Mouse (Mus musculus) embryonic facial prominence, embryonic 14.5 days (tissue): ENCODE measurements around the gene Sdk2. TPM values are rescaled to one million over a fixed set of nuclear protein-coding genes. Genes with fewer than 3 reads are reported as not detected.

Experiments used
- ATAC-seq: fragments of 200-750 bp; cut with Nextera tagmentation; 2 replicates; pipeline ENCODE4 v1.8.0; 2017; ENCODE audit warnings: low read depth, moderate number of reproducible peaks, moderate TSS enrichment
- DNase-seq: peaks from one replicate; pipeline ENCODE4 v3.0.0-alpha.2; 2015; ENCODE audit warnings: low spot score
- H3K27ac ChIP-seq: fragments of 300-500 bp; sonication (generic); replicated peaks from 2 replicates; pipeline ENCODE4 v1.5.1; 2014; ENCODE audit warnings: low read depth, mild to moderate bottlenecking, low read length, moderate library complexity
- H3K27me3 ChIP-seq: fragments of 300-500 bp; sonication (generic); replicated peaks from 2 replicates; pipeline ENCODE4 v1.6.1; 2014; ENCODE audit warnings: low read length; ENCODE audit not compliant: control insufficient read depth, insufficient read depth
- H3K36me3 ChIP-seq: fragments of 300-500 bp; sonication (generic); 2 replicates; pipeline ENCODE4 v1.6.1; 2014; ENCODE audit warnings: low read length, mixed read lengths; ENCODE audit not compliant: control insufficient read depth, insufficient read depth
- H3K4me1 ChIP-seq: fragments of 300-500 bp; sonication (generic); 2 replicates; pipeline ENCODE4 v1.6.1; 2014; ENCODE audit warnings: antibody characterized with exemption, low read length; ENCODE audit not compliant: control insufficient read depth, insufficient read depth
- H3K4me2 ChIP-seq: fragments of 300-500 bp; sonication (generic); 2 replicates; pipeline ENCODE4 v1.6.1; 2014; ENCODE audit warnings: low read depth, mild to moderate bottlenecking, low read length, moderate library complexity, mixed read lengths
- H3K4me3 ChIP-seq: fragments of 300-500 bp; sonication (generic); 2 replicates; pipeline ENCODE4 v1.5.1; 2014; ENCODE audit warnings: low read depth, mild to moderate bottlenecking, low read length
- H3K9ac ChIP-seq: fragments of 300-500 bp; sonication (generic); 2 replicates; pipeline ENCODE4 v1.6.1; 2014; ENCODE audit warnings: low read depth, mild to moderate bottlenecking, low read length, moderate library complexity, mixed read lengths
- H3K9me3 ChIP-seq: fragments of 300-500 bp; sonication (generic); 2 replicates; pipeline ENCODE4 v1.6.1; 2016; ENCODE audit warnings: low read length; ENCODE audit not compliant: control insufficient read depth
- WGBS: fragments of 180-500 bp; shearing (Covaris S2); extraction: QIAGEN DNeasy Blood & Tissue Kit; methylation state at CpG from one replicate; pipeline ENCODE4 v1.1.7; 2014; 5-methylcytosine and 5-hydroxymethylcytosine counted together
- polyA plus RNA-seq: library from polyadenylated mRNA; unstranded; fragments of >200 nt; fragmentation: Nextera tagmentation; extraction: Ambion mirVana; gene quantifications from 2 replicates; pipeline ENCODE4 v1.2.1, GENCODE M21; 2014

Gene Sdk2
- polyA plus RNA-seq, 1 experiment from 2014 or later, result 6.3 TPM

DNA sequence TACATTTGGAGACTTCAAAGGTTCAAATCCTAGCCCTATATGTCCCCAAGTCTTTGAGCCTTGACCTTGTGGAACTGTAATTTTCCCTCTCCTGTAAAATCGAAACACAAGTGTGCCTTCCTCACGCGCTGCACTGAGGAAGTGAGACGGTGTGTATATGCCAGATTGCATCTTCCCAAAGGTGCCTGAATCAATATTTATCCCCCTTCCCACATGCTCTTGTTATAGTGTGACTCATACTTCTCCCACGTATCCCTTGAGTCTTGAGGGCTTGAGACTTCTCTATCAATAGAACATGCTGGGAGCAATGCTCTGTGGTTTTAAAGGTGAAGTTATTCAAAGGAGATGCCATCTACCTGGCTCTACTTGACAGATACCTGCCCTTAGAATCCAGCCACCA, 170.8 kb downstream of the Sdk2 start:
- no peaks in the 10 kb centered on the region for H3K27me3 ChIP-seq

GRCm38 (mm10) chr11:113892924-113893323, 173.9 kb downstream of the Sdk2 start:
- H3K4me1 ChIP-seq, result peaks cover 7% of the 10 kb centered on the region; the same call in 1 of the 2 replicates
- H3K4me2 ChIP-seq, result no peak overlapping the region
- no peaks in the 10 kb centered on the region for H3K36me3 ChIP-seq
- peak overlapping the region; percentile 78 for H3K27ac ChIP-seq
- ATAC-seq (peak; percentile 88), DNase-seq (peak; percentile 88)
- no peaks in the 10 kb centered on the region for H3K27me3 ChIP-seq
- H3K9ac ChIP-seq, result no peak overlapping the region
- H3K9me3 ChIP-seq, result no peaks in the 10 kb centered on the region
- no peak overlapping the region for H3K4me3 ChIP-seq
- WGBS, result 58% methylated on average over 6 of the region's 6 CpGs

More for the DNA sequence above, 170.8 kb downstream of the Sdk2 start:
- ATAC-seq (no peak), DNase-seq (no peak)
- H3K4me3 ChIP-seq, result no peak overlapping the region
- no peak overlapping the region for H3K27ac ChIP-seq
- H3K4me2 ChIP-seq, result no peak overlapping the region
- H3K9me3 ChIP-seq, result no peaks in the 10 kb centered on the region
- WGBS, result 91% methylated on average over 5 of the region's 5 CpGs
- H3K9ac ChIP-seq, result no peak overlapping the region
- H3K4me1 ChIP-seq, result peaks cover 7% of the 10 kb centered on the region; the same call in 1 of the 2 replicates
- no peaks in the 10 kb centered on the region for H3K36me3 ChIP-seq

DNA sequence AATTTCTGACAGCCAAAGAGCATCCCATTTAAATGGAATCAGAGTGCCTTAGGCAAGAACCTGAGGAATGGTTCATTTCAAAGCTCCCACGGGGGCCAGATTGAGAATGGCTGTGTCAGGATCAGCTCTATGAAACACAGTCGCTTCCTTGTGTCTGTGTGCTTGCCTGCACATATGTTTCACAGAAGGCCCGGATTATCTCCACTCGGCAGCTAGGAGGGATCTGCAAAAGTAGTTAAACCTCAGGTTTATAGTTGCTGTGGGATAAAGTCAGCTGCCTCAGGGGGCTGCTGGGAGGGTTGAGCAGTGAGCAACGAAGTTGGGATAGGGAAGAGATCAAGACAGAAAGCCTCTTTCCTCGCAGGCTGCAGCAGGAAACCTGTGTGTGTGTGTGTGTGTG, 174.8 kb downstream of the Sdk2 start:
- no peaks in the 10 kb centered on the region for H3K36me3 ChIP-seq
- H3K4me1 ChIP-seq, result peaks cover 7% of the 10 kb centered on the region; the same call in 1 of the 2 replicates
- H3K4me3 ChIP-seq, result no peak overlapping the region
- 24% methylated on average over 6 of the region's 6 CpGs for whole genome bisulfite sequencing
- H3K9me3 ChIP-seq, result no peaks in the 10 kb centered on the region
- peak; percentile 58; the same call in 1 of the 2 replicates for ATAC-seq
- DNase-seq, result peak; percentile 64
- peak overlapping the region; percentile 14; the same call in 1 of the 2 replicates for H3K9ac ChIP-seq
- no peaks in the 10 kb centered on the region for H3K27me3 ChIP-seq
- H3K27ac ChIP-seq, result 0 out of 2 replicates have a peak overlapping the region, but pooled peaks have one; percentile 29
- no peak overlapping the region for H3K4me2 ChIP-seq

DNA sequence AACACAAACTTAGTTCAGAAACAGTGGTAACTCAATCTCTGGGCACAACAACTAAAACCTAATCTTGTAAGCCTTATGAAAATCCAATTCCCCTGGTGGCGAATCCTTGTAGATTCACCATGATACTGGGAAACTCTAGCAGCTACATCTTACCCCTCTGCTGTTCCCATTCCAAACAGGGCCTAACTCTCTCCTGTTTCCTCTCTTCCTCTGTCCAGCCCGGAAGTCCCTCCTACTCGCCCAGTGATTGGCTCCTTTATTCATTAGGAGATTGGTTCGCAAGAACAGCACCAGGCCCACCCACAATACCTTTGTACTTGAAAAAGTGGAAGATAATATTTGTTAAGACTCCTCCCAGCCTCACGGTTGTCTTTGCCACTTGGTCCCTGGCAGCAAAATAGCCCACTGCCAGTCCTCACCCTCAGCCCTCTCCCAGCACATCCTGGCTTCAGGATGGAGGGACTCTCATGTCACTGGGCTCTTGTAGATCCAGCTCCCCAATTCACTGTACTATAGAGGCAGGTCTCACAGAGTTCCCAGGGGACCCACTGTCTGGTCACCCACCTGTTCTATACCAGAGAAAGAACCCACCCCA, 178.6 kb downstream of the Sdk2 start:
- Histone ChIP-seq H3K4me2 (no peak overlapping the region), H3K4me3 (no peak overlapping the region), H3K27ac (no peak overlapping the region), H3K27me3 (no peaks in the 10 kb centered on the region), H3K9me3 (no peaks in the 10 kb centered on the region), H3K36me3 (no peaks in the 10 kb centered on the region), H3K9ac (no peak overlapping the region), H3K4me1 (peaks cover 4% of the 10 kb centered on the region; the same call in 1 of the 2 replicates)
- DNase-seq (no peak), ATAC-seq (no peak)
- WGBS, result 82% methylated on average over 5 of the region's 5 CpGs

GRCm38 (mm10) chr11:113886299-113886698, 180.5 kb downstream of the Sdk2 start:
- ATAC-seq (peak; percentile 37; the same call in 1 of the 2 replicates), DNase-seq (peak; percentile 41)
- H3K27ac ChIP-seq, result no peak overlapping the region
- no peak overlapping the region for H3K4me2 ChIP-seq
- WGBS, result 69% methylated on average over 7 of the region's 7 CpGs
- H3K36me3 ChIP-seq, result no peaks in the 10 kb centered on the region
- H3K27me3 ChIP-seq, result no peaks in the 10 kb centered on the region
- H3K4me1 ChIP-seq, result no peaks in the 10 kb centered on the region; the same call in 1 of the 2 replicates
- no peaks in the 10 kb centered on the region for H3K9me3 ChIP-seq
- no peak overlapping the region for H3K4me3 ChIP-seq
- H3K9ac ChIP-seq, result no peak overlapping the region

DNA sequence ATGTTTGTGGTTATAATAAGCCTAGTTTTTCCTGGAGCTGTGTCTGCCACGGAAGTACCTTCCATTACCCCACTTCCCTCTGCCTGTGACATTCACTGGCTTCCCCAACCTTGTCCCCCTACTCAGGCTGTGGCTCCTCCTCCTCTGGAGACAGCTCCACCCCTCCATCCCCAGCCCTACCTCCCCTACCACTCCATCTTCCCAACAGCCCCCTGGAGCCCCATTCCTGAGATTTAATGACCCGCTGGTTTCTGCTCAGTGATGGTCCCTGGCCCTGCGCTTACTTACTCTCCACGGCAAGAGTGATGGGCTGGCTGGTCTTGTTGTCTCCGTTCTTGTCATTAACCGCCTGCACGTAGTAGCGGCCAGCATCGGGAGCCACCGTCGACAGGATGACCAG, 181.9 kb downstream of the Sdk2 start:
- ATAC-seq (no peak), DNase-seq (no peak)
- H3K4me3 ChIP-seq, result no peak overlapping the region
- H3K9me3 ChIP-seq, result no peaks in the 10 kb centered on the region
- no peaks in the 10 kb centered on the region for H3K36me3 ChIP-seq
- H3K27me3 ChIP-seq, result no peaks in the 10 kb centered on the region
- H3K27ac ChIP-seq, result no peak overlapping the region
- H3K9ac ChIP-seq, result no peak overlapping the region
- H3K4me2 ChIP-seq, result no peak overlapping the region
- no peaks in the 10 kb centered on the region; the same call in 1 of the 2 replicates for H3K4me1 ChIP-seq
- 74% methylated on average over 11 of the region's 11 CpGs for WGBS

GRCm38 (mm10) chr11:113883031-113883430, 183.8 kb downstream of the Sdk2 start:
- Histone ChIP-seq H3K4me2 (no peak overlapping the region), H3K9me3 (no peaks in the 10 kb centered on the region), H3K27me3 (no peaks in the 10 kb centered on the region)

DNA sequence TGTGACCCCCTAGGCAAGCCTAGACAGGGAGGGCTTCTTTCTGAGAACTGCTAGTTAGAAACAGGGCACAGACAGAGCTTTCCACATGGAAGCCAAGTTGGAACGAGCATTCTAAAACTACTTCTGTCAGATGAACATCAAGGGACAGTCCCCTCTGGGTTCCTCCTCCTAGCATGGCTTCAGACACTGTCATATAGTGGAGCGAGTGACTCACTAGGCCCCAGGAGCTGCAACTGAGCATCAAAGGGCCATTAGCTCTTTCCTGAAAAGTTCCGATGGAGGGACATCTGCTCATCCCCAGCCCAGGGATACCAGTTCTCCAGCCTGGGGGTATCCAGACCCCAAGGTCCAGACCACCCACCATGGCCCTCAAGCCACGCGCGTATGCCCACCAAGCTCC, 185.0 kb downstream of the Sdk2 start:
- Histone ChIP-seq H3K9me3 (no peaks in the 10 kb centered on the region), H3K4me1 (no peaks in the 10 kb centered on the region; the same call in 1 of the 2 replicates), H3K27me3 (no peaks in the 10 kb centered on the region), H3K4me3 (no peak overlapping the region), H3K9ac (no peak overlapping the region), H3K4me2 (no peak overlapping the region), H3K36me3 (no peaks in the 10 kb centered on the region), H3K27ac (no peak overlapping the region)
- ATAC-seq (no peak), DNase-seq (no peak)
- 84% methylated on average over 6 of the region's 6 CpGs for WGBS

More at GRCm38 (mm10) chr11:113883031-113883430, 183.8 kb downstream of the Sdk2 start:
- Histone ChIP-seq H3K4me1 (no peaks in the 10 kb centered on the region; the same call in 1 of the 2 replicates), H3K27ac (no peak overlapping the region), H3K36me3 (no peaks in the 10 kb centered on the region), H3K4me3 (no peak overlapping the region), H3K9ac (no peak overlapping the region)
- 68% methylated on average over 8 of the region's 8 CpGs for WGBS
- ATAC-seq (no peak), DNase-seq (no peak)

DNA sequence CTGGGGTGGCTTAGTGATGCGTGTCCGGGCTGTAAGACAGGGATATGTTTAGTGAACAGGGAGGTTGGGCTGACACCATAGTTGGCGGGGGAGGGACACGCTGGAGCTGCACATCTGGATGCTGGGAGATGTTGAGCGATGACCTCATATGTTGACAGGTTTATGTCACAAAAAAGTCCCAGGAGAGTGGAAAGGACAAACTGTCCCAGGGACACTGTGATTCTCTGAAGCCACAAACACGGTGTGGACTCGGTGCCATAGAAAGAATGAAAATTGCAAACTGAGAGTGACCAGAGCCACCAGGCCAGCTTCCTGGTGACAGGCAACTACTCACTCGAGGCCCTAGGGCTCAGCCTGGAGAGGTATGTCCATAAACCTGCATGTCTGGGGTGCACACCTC, 199.8 kb downstream of the Sdk2 start:
- no peaks in the 10 kb centered on the region for H3K27me3 ChIP-seq
- H3K4me1 ChIP-seq, result no peaks in the 10 kb centered on the region
- H3K27ac ChIP-seq, result no peak overlapping the region
- H3K36me3 ChIP-seq, result no peaks in the 10 kb centered on the region
- no peak overlapping the region for H3K4me2 ChIP-seq
- no peak overlapping the region for H3K4me3 ChIP-seq
- 87% methylated on average over 8 of the region's 8 CpGs for whole genome bisulfite sequencing
- ATAC-seq (no peak), DNase-seq (no peak)
- H3K9me3 ChIP-seq, result no peaks in the 10 kb centered on the region
- no peak overlapping the region for H3K9ac ChIP-seq
